Mouse (Mus musculus) 3134 (cell line): ENCODE measurements around the gene Sco1.

Source experiments
- DNase-seq: peaks from one replicate; pipeline ENCODE4 v3.0.0-alpha.2; 2011; ENCODE audit warnings: low spot score; ENCODE audit not compliant: insufficient read length; ENCODE audit errors: extremely low read depth

Sco1 gene

GRCm38 (mm10) chr11:67040483-67040882 lies 12.0 kb upstream of the Sco1 start:
- no peak for DNase-seq

- DNase-seq, result no peak
Measured at GRCm38 (mm10) chr11:67043007-67043406, 9.5 kb upstream of the Sco1 start.

GRCm38 (mm10) chr11:67044959-67045358 lies 7.5 kb upstream of the Sco1 start:
- DNase-seq, result no peak

- no peak for DNase-seq
Measured at GRCm38 (mm10) chr11:67047199-67047598, 5.3 kb upstream of the Sco1 start.

GRCm38 (mm10) chr11:67048496-67048895 lies 4.0 kb upstream of the Sco1 start:
- DNase-seq, result no peak

GRCm38 (mm10) chr11:67049256-67049655 lies 3.2 kb upstream of the Sco1 start:
- DNase-seq, result no peak

GRCm38 (mm10) chr11:67051676-67052320 lies 672 bp upstream of the Sco1 start:
- peak; percentile 14 for DNase-seq

- DNase-seq, result no peak
Measured at GRCm38 (mm10) chr11:67054754-67055365, 2.4 kb downstream of the Sco1 start.

- DNase-seq, result no peak
Measured at GRCm38 (mm10) chr11:67061311-67061710, 8.8 kb downstream of the Sco1 start.

- DNase-seq, result no peak
Measured at GRCm38 (mm10) chr11:67062726-67063125, 10.3 kb downstream of the Sco1 start.

- no peak for DNase-seq
Measured at GRCm38 (mm10) chr11:67067741-67068140, 15.3 kb downstream of the Sco1 start.

- no peak for DNase-seq
Measured at GRCm38 (mm10) chr11:67072615-67073130, 20.2 kb downstream of the Sco1 start.

GRCm38 (mm10) chr11:67075036-67075435 lies 22.6 kb downstream of the Sco1 start:
- no peak for DNase-seq

GRCm38 (mm10) chr11:67076781-67077180 lies 24.3 kb downstream of the Sco1 start:
- peak; percentile 64 for DNase-seq

- DNase-seq, result no peak
Measured at GRCm38 (mm10) chr11:67077435-67077834, 25.0 kb downstream of the Sco1 start.

- no peak for DNase-seq
Measured at GRCm38 (mm10) chr11:67078000-67078399, 25.5 kb downstream of the Sco1 start, which contains the start of gene Myh3. Gene Myh3, plus strand, starts transcription at chr11:67078300.

- no peak for DNase-seq
Measured at GRCm38 (mm10) chr11:67078888-67079287, 26.4 kb downstream of the Sco1 start.

- DNase-seq, result no peak
Measured at GRCm38 (mm10) chr11:67079740-67080139, 27.3 kb downstream of the Sco1 start.

- DNase-seq, result no peak
Measured at GRCm38 (mm10) chr11:67080168-67080567, 27.7 kb downstream of the Sco1 start.

- peak; percentile 86 for DNase-seq
Measured at GRCm38 (mm10) chr11:67081125-67081649, 28.7 kb downstream of the Sco1 start.

GRCm38 (mm10) chr11:67082188-67082587 lies 29.7 kb downstream of the Sco1 start:
- DNase-seq, result no peak

- DNase-seq, result no peak
Measured at GRCm38 (mm10) chr11:67082793-67083192, 30.3 kb downstream of the Sco1 start.
